Mouse (Mus musculus) forebrain, embryonic 11.5 days (tissue): Measurements from ENCODE around the gene Apobec2. TPM values are rescaled to one million over a fixed set of nuclear protein-coding genes. Genes with fewer than 3 reads are reported as not detected.

Source experiments
- ATAC-seq: fragments of 200-750 bp; cut with Nextera tagmentation; replicated peaks from 2 replicates; pipeline ENCODE4 v1.8.0; 2017; ENCODE audit warnings: moderate TSS enrichment; ENCODE audit not compliant: low FRiP score
- DNase-seq: peaks from one replicate; pipeline ENCODE4 v3.0.0-alpha.2; 2017; ENCODE audit warnings: low spot score
- H3K27ac ChIP-seq: fragments of 300-500 bp; sonication (generic); 2 replicates; pipeline ENCODE4 v1.5.1; 2014; ENCODE audit warnings: low read depth, low read length
- H3K27me3 ChIP-seq: fragments of 300-500 bp; sonication (generic); 2 replicates; pipeline ENCODE4 v1.6.1; 2014; ENCODE audit warnings: mild to moderate bottlenecking, low read length, mixed read lengths; ENCODE audit not compliant: control insufficient read depth, insufficient read depth
- H3K36me3 ChIP-seq: fragments of 300-500 bp; sonication (generic); 2 replicates; pipeline ENCODE4 v1.6.1; 2014; ENCODE audit warnings: mild to moderate bottlenecking, low read length, moderate library complexity, mixed read lengths; ENCODE audit not compliant: control insufficient read depth, insufficient read depth
- H3K4me1 ChIP-seq: fragments of 300-500 bp; sonication (generic); replicated peaks from 2 replicates; pipeline ENCODE4 v1.6.1; 2014; ENCODE audit warnings: low read length, mixed read lengths; ENCODE audit not compliant: control insufficient read depth, insufficient read depth
- H3K4me2 ChIP-seq: fragments of 300-500 bp; sonication (generic); 2 replicates; pipeline ENCODE4 v1.6.1; 2014; ENCODE audit warnings: low read depth, mild to moderate bottlenecking, low read length, moderate library complexity, mixed read lengths; ENCODE audit not compliant: severe bottlenecking
- H3K4me3 ChIP-seq: fragments of 300-500 bp; sonication (generic); 2 replicates; pipeline ENCODE4 v1.5.1; 2014; ENCODE audit warnings: low read depth, low read length
- H3K9ac ChIP-seq: fragments of 300-500 bp; sonication (generic); 2 replicates; pipeline ENCODE4 v1.6.1; 2014; ENCODE audit warnings: low read length
- H3K9me3 ChIP-seq: fragments of 300-500 bp; sonication (generic); 2 replicates; pipeline ENCODE4 v1.6.1; 2016; ENCODE audit warnings: low read length, mixed read lengths; ENCODE audit not compliant: control insufficient read depth
- WGBS: fragments of 180-500 bp; shearing (Covaris S2); extraction: QIAGEN DNeasy Blood & Tissue Kit; methylation state at CpG from one replicate; pipeline ENCODE4 v1.1.7; 2014; 5-methylcytosine and 5-hydroxymethylcytosine counted together
- polyA plus RNA-seq: library from polyadenylated mRNA; unstranded; fragments of >200 nt; fragmentation: Nextera tagmentation; extraction: Ambion mirVana; gene quantifications from 2 replicates; pipeline ENCODE4 v1.2.1, GENCODE M21; 2014

Gene Apobec2
- polyA plus RNA-seq, 1 experiment from 2014 or later: 0.56 TPM

DNA sequence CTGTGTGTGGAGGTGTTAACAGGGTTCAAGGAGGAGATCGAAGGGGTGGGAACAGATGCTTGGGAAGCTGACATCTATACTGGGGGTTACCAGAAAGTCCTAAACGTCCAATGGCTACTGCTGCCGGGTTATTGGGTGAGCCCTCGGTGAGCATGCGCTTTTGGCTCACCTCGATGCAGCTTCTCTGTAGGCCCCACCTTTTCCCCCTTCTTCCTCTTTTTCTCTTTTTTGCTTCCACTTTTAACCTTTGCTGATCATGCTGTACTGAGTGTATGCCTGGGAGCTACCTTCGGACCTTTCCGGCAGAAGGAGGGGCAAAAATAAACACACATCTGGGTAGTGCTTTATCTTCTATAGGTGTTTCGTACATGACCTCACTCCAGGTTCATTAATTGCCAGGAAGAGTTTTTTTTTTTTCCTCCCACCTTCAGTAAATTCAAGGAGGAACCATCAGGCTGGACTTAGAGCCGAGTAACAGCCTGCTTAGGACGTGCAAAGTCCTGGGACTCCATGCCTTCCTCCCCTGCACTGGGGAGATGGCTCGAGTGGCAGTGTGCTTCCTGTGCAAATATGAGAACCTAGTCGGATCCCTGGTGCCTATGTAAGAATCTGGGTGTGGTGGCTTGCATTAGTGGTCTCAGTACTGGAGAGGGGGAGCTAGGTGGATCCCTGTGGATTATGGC lies 25.4 kb upstream of the Apobec2 start:
- no peak overlapping the region for H3K4me2 ChIP-seq
- no peak overlapping the region for H3K27ac ChIP-seq
- no peak overlapping the region for H3K9ac ChIP-seq
- 85% methylated on average over 13 of the region's 13 CpGs for WGBS
- no peak for ATAC-seq
- no peak overlapping the region for H3K4me3 ChIP-seq
- no peaks in the 10 kb centered on the region for H3K4me1 ChIP-seq
- DNase-seq: no peak
- no peaks in the 10 kb centered on the region for H3K36me3 ChIP-seq
- no peaks in the 10 kb centered on the region for H3K27me3 ChIP-seq
- H3K9me3 ChIP-seq: no peaks in the 10 kb centered on the region

DNA sequence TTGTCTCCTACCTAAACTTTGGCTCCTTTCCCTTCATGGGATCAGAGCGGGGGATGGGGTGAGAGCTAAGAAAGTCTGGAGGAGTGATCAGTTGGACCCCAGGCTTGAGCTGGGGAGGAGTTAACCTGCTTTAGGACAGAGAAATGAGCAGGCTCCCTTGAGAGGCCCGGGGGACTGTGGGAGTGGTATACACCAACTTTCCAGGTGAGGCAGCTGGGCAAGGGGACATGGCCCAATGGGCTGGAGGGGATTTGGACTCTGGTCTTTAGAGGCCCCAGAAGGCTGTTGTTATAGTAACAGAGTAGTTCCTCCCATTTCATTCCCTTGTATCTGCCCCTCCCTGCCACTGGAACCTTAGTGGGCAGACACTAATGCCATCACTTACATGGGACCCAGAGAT lies 23.2 kb upstream of the Apobec2 start:
- H3K27me3 ChIP-seq: no peaks in the 10 kb centered on the region
- no peak overlapping the region for H3K4me2 ChIP-seq
- ATAC-seq (no peak), DNase-seq (no peak)
- no peak overlapping the region for H3K27ac ChIP-seq
- no peaks in the 10 kb centered on the region for H3K9me3 ChIP-seq
- WGBS: 96% methylated on average over 2 of the region's 2 CpGs
- H3K36me3 ChIP-seq: no peaks in the 10 kb centered on the region
- H3K4me1 ChIP-seq: no peaks in the 10 kb centered on the region
- no peak overlapping the region for H3K9ac ChIP-seq
- H3K4me3 ChIP-seq: no peak overlapping the region

DNA sequence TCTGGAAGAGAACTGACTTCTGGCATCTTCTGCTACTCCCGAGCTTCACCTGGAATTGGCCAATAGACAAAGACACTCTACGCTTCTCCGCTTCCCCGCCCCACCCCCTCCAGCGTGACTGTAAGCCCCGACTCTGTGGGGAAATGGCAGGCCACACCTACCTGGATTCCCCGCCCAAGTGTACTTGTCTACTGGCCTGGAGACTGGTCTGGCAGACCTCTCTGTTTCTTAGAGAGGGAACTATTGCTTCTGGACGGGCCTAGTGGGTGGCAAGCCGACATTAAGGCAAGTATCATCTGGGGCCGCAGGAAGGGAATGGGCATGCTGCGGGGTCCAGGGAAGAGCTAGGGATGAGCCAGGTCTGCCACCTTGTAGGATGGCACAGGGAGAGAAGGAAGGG lies 22.0 kb upstream of the Apobec2 start, which contains the start of gene Unc5cl:
Gene Unc5cl, plus strand, starts transcription at position 214 of the 400 bp plus-strand sequence.
- H3K9me3 ChIP-seq: no peaks in the 10 kb centered on the region
- WGBS: 61% methylated on average over 11 of the region's 11 CpGs
- no peaks in the 10 kb centered on the region for H3K27me3 ChIP-seq
- DNase-seq: no peak
- no peak within 1 kb of the TSS for H3K9ac ChIP-seq
- no peak for ATAC-seq
- no peaks in the 10 kb centered on the region for H3K36me3 ChIP-seq
- no peak within 1 kb of the TSS for H3K4me3 ChIP-seq
- H3K4me1 ChIP-seq: no peaks in the 10 kb centered on the region
- no peak within 1 kb of the TSS for H3K4me2 ChIP-seq
- no peak within 1 kb of the TSS for H3K27ac ChIP-seq

DNA sequence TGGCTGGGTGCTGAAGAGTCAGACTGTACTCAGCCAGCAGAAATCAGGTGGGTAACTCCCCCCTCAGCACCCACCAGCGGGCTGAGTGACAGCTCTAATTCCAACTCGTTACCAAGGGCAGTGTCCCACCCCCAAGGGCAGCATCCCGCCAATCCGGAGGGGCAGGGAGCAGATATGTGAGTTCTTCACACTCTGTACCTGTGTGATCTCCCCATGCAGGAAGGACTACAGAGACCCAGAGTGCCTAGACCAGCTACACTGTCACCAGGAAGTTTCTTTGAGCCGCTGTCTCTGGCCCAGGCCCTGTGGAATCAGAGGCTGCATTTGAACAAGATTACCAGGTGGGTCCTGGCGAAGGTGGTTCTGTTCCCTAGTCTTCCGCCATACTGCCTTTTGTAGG lies 21.5 kb upstream of the Apobec2 start:
- Histone ChIP-seq H3K36me3 (no peaks in the 10 kb centered on the region), H3K4me2 (no peak overlapping the region), H3K4me1 (no peaks in the 10 kb centered on the region), H3K9ac (no peak overlapping the region), H3K9me3 (no peaks in the 10 kb centered on the region), H3K27ac (no peak overlapping the region), H3K27me3 (no peaks in the 10 kb centered on the region), H3K4me3 (no peak overlapping the region)
- DNase-seq (no peak), ATAC-seq (no peak)
- WGBS: 56% methylated on average over 7 of the region's 7 CpGs

DNA sequence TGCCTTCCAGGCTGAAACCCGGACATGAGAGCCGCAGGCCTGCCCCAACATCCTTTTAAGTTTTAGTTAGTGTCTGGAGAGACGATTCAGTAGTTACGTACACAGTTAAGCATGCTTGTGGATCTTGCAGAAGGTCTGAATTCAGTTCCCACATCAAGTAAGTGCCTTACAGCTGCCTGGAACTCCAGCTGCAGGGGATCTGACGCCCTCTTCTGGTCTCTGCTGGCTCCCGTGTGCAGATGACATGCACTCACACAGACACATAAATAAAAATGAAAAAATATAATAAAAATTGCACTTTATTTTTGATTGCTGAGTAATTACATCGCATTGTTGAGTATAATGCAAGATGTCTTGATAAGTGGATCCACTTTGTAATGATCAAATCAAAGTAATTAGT lies 20.8 kb upstream of the Apobec2 start:
- no peak overlapping the region for H3K4me2 ChIP-seq
- no peak overlapping the region for H3K27ac ChIP-seq
- 78% methylated on average over 7 of the region's 7 CpGs for WGBS
- DNase-seq (no peak), ATAC-seq (no peak)
- H3K36me3 ChIP-seq: no peaks in the 10 kb centered on the region
- no peaks in the 10 kb centered on the region for H3K27me3 ChIP-seq
- H3K9ac ChIP-seq: no peak overlapping the region
- no peaks in the 10 kb centered on the region for H3K4me1 ChIP-seq
- H3K4me3 ChIP-seq: no peak overlapping the region
- H3K9me3 ChIP-seq: no peaks in the 10 kb centered on the region

DNA sequence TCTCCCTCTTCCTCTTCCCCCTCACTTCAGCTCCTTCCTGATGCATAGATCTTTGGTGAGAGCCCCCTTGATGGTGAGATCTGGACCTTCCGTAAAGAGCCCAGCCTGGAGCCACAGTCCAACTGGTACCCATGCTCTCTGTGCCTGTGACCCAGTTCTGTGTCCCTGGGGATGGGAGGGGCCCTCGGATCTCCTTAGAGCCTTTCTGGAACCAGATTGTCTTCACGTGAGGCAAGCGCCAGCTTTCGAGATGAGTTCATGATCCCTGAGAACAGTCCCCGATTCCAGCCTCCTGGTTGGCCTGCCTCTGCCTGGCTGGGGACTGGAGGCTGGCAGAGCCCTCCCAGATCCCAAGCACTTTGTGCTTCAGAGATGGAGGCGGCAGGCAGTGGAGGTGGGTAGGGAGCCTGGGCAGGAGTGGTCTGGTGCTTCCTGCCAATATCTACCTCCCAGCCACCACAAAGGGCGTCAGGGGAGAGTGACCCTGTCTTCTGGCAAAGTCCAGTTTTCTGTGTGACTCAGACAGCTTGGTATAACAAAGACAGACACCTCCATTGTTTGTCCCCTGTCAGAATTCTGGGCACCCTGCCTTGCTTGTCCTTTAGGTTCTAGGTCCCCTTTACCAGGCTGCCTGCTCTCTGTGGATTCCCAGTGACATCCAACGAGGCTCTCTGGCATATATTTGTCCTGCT lies 19.2 kb upstream of the Apobec2 start:
- Histone ChIP-seq H3K4me2 (no peak overlapping the region), H3K9ac (no peak overlapping the region), H3K27me3 (no peaks in the 10 kb centered on the region), H3K4me1 (no peaks in the 10 kb centered on the region), H3K9me3 (no peaks in the 10 kb centered on the region), H3K27ac (no peak overlapping the region), H3K4me3 (no peak overlapping the region), H3K36me3 (no peaks in the 10 kb centered on the region)
- 69% methylated on average over 9 of the region's 9 CpGs for WGBS
- ATAC-seq (no peak), DNase-seq (no peak)

DNA sequence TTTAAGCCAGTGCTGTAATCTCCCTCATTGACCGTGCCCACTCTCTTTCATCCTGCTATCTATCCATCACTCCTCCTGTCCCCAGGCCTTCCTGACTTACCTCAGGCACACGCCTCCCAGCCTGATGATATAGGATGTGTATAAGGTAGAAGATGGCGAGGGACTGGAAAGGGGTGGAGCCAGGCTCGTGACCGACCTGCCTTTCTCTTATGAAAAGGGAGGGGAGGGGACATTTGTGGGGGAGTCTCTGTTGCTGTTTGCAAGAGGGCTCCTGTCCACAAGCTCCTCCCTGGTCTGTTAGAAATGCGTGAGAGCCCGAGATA lies 18.6 kb upstream of the Apobec2 start, which contains the start of gene Tspo2:
Gene Tspo2, minus strand, starts transcription at position 170 of the 323 bp plus-strand sequence.
- Histone ChIP-seq H3K9me3 (no peaks in the 10 kb centered on the region), H3K4me1 (no peaks in the 10 kb centered on the region), H3K9ac (no peak within 1 kb of the TSS), H3K36me3 (no peaks in the 10 kb centered on the region), H3K4me3 (no peak within 1 kb of the TSS), H3K4me2 (no peak within 1 kb of the TSS), H3K27me3 (no peaks in the 10 kb centered on the region), H3K27ac (no peak within 1 kb of the TSS)
- WGBS: 80% methylated on average over 7 of the region's 7 CpGs
- ATAC-seq: no peak
- no peak for DNase-seq

DNA sequence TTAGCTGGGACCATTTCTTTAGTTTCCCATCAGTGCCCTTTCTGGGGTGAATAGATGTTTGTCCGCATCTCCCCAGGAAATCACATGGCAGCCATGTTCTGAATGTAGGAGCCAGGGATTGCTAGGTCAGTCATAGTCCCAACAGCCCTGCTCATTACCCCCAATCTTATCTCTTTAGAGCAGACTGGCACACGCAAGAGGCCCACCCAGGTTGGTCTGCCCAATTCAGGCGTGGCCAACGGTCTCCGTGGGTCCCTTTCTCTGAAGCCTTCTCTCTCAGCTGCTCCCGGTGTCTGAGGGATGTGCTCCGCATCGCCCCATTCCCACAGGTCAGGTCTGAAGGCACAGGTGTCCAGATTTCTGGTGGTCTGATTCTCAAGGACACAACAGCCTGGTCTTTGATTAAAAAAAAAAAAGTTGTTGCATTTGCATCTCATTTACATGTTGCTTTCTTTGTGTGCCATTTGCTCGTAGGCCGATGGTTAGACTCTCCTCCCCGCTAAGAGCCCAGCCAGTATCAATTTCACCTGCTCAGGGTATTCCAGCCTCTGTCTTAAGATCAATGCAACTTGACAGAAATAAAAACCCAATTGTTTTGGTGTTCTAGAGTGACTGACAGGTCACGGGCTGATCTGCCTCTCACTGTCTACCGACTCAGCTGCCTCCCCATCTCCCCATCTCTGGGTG lies 18.1 kb upstream of the Apobec2 start:
- Histone ChIP-seq H3K36me3 (no peaks in the 10 kb centered on the region), H3K9me3 (no peaks in the 10 kb centered on the region), H3K27ac (no peak overlapping the region), H3K9ac (no peak overlapping the region), H3K4me3 (no peak overlapping the region), H3K27me3 (no peaks in the 10 kb centered on the region), H3K4me1 (no peaks in the 10 kb centered on the region), H3K4me2 (no peak overlapping the region)
- no peak for ATAC-seq
- 86% methylated on average over 13 of the region's 13 CpGs for WGBS
- DNase-seq: no peak
